Mouse (Mus musculus) hindbrain, embryonic 14.5 days (tissue): ENCODE measurements around the gene Ctnna3. TPM values are rescaled to one million over a fixed set of nuclear protein-coding genes. Genes with fewer than 3 reads are reported as not detected.

ENCODE experiments used
- ATAC-seq: fragments of 200-750 bp; cut with Nextera tagmentation; 2 replicates; pipeline ENCODE4 v1.8.0; 2017; ENCODE audit warnings: moderate number of reproducible peaks, mild to moderate bottlenecking, moderate TSS enrichment, moderate library complexity; ENCODE audit not compliant: low FRiP score
- DNase-seq: peaks from one replicate; pipeline ENCODE4 v3.0.0-alpha.2; 2015; ENCODE audit warnings: low spot score
- H3K27ac ChIP-seq: fragments of 300-500 bp; sonication (generic); 2 replicates; pipeline ENCODE4 v1.5.1; 2014; ENCODE audit warnings: mild to moderate bottlenecking, moderate library complexity
- H3K27me3 ChIP-seq: fragments of 300-500 bp; sonication (generic); 2 replicates; pipeline ENCODE4 v1.6.1; 2014; ENCODE audit warnings: mild to moderate bottlenecking, low read length, mixed read lengths; ENCODE audit not compliant: control insufficient read depth, insufficient read depth
- H3K36me3 ChIP-seq: fragments of 300-500 bp; sonication (generic); replicated peaks from 2 replicates; pipeline ENCODE4 v1.6.1; 2014; ENCODE audit not compliant: control insufficient read depth, insufficient read depth
- H3K4me1 ChIP-seq: fragments of 300-500 bp; sonication (generic); replicated peaks from 2 replicates; pipeline ENCODE4 v1.6.1; 2014; ENCODE audit warnings: antibody characterized with exemption, low read length, mixed read lengths; ENCODE audit not compliant: control insufficient read depth, insufficient read depth
- H3K4me2 ChIP-seq: fragments of 300-500 bp; sonication (generic); replicated peaks from 2 replicates; pipeline ENCODE4 v1.6.1; 2014; ENCODE audit warnings: mild to moderate bottlenecking, moderate library complexity
- H3K4me3 ChIP-seq: fragments of 300-500 bp; sonication (generic); replicated peaks from 2 replicates; pipeline ENCODE4 v1.5.1; 2014; ENCODE audit warnings: mild to moderate bottlenecking, low read length
- H3K9ac ChIP-seq: fragments of 300-500 bp; sonication (generic); 2 replicates; pipeline ENCODE4 v1.6.1; 2014
- H3K9me3 ChIP-seq: fragments of 300-500 bp; sonication (generic); 2 replicates; pipeline ENCODE4 v1.6.1; 2016; ENCODE audit warnings: low read length; ENCODE audit not compliant: control insufficient read depth
- WGBS: fragments of 180-500 bp; shearing (Covaris S2); extraction: QIAGEN DNeasy Blood & Tissue Kit; methylation state at CpG from one replicate; pipeline ENCODE4 v1.1.7; 2014; 5-methylcytosine and 5-hydroxymethylcytosine counted together
- polyA plus RNA-seq: library from polyadenylated mRNA; unstranded; fragments of >200 nt; fragmentation: Nextera tagmentation; extraction: Ambion mirVana; gene quantifications from 2 replicates; pipeline ENCODE4 v1.2.1, GENCODE M21; 2014

The Ctnna3 gene
- polyA plus RNA-seq, 1 experiment from 2014 or later = 4.1 TPM

- Histone ChIP-seq H3K27me3 (no peaks in the 10 kb centered on the region), H3K4me1 (no peaks in the 10 kb centered on the region), H3K9me3 (no peaks in the 10 kb centered on the region), H3K4me3 (no peak overlapping the region), H3K4me2 (no peak overlapping the region), H3K36me3 (no peaks in the 10 kb centered on the region), H3K9ac (no peak overlapping the region), H3K27ac (no peak overlapping the region)
- DNase-seq (no peak), ATAC-seq (no peak)
- WGBS = 45% methylated on average over 6 of the region's 6 CpGs
Observed at GRCm38 (mm10) chr10:63472473-63472872, 42.6 kb downstream of the Ctnna3 start.

- Histone ChIP-seq H3K27ac (no peak overlapping the region), H3K36me3 (no peaks in the 10 kb centered on the region), H3K4me3 (no peak overlapping the region), H3K9me3 (no peaks in the 10 kb centered on the region), H3K4me2 (no peak overlapping the region), H3K9ac (no peak overlapping the region), H3K27me3 (no peaks in the 10 kb centered on the region), H3K4me1 (no peaks in the 10 kb centered on the region)
- DNase-seq = no peak
- ATAC-seq = no peak
- WGBS = 80% methylated on average over 10 of the region's 10 CpGs
Observed at GRCm38 (mm10) chr10:63476167-63476647, 46.3 kb downstream of the Ctnna3 start.

GRCm38 (mm10) chr10:63478946-63479345 lies 49.0 kb downstream of the Ctnna3 start:
- H3K4me3 ChIP-seq = no peak overlapping the region
- ATAC-seq (no peak), DNase-seq (no peak)
- WGBS = 44% methylated on average over 2 of the region's 2 CpGs
- no peak overlapping the region for H3K9ac ChIP-seq
- no peak overlapping the region for H3K27ac ChIP-seq
- H3K4me2 ChIP-seq = no peak overlapping the region
- no peaks in the 10 kb centered on the region for H3K27me3 ChIP-seq
- no peaks in the 10 kb centered on the region for H3K36me3 ChIP-seq
- no peaks in the 10 kb centered on the region for H3K9me3 ChIP-seq
- H3K4me1 ChIP-seq = no peaks in the 10 kb centered on the region

- Histone ChIP-seq H3K4me2 (no peak overlapping the region), H3K36me3 (no peaks in the 10 kb centered on the region), H3K9ac (no peak overlapping the region), H3K27ac (no peak overlapping the region), H3K27me3 (no peaks in the 10 kb centered on the region), H3K9me3 (no peaks in the 10 kb centered on the region), H3K4me1 (no peaks in the 10 kb centered on the region), H3K4me3 (no peak overlapping the region)
- no peak for DNase-seq
- ATAC-seq = no peak
- 56% methylated on average over 5 of the region's 5 CpGs for WGBS
Observed at GRCm38 (mm10) chr10:63480066-63480465, 50.2 kb downstream of the Ctnna3 start.

GRCm38 (mm10) chr10:63488346-63488745 lies 58.4 kb downstream of the Ctnna3 start:
- no peak overlapping the region for H3K27ac ChIP-seq
- no peak overlapping the region for H3K9ac ChIP-seq
- 86% methylated on average over 7 of the region's 7 CpGs for WGBS
- no peak overlapping the region for H3K4me3 ChIP-seq
- no peak overlapping the region for H3K4me2 ChIP-seq
- H3K4me1 ChIP-seq = no peaks in the 10 kb centered on the region
- DNase-seq (no peak), ATAC-seq (no peak)
- H3K27me3 ChIP-seq = no peaks in the 10 kb centered on the region
- H3K9me3 ChIP-seq = 0 out of 2 replicates have a peak, but pooled peaks cover 8% of the 10 kb centered on the region
- H3K36me3 ChIP-seq = no peaks in the 10 kb centered on the region

GRCm38 (mm10) chr10:63523956-63524355 lies 94.1 kb downstream of the Ctnna3 start:
- H3K36me3 ChIP-seq = no peaks in the 10 kb centered on the region
- no peak overlapping the region for H3K4me3 ChIP-seq
- 80% methylated on average over 3 of the region's 3 CpGs for WGBS
- H3K27ac ChIP-seq = no peak overlapping the region
- no peaks in the 10 kb centered on the region for H3K9me3 ChIP-seq
- H3K9ac ChIP-seq = no peak overlapping the region
- no peaks in the 10 kb centered on the region for H3K4me1 ChIP-seq
- ATAC-seq (no peak), DNase-seq (no peak)
- no peaks in the 10 kb centered on the region for H3K27me3 ChIP-seq
- H3K4me2 ChIP-seq = no peak overlapping the region

GRCm38 (mm10) chr10:63526027-63526426 lies 96.1 kb downstream of the Ctnna3 start:
- Histone ChIP-seq H3K27ac (no peak overlapping the region), H3K4me3 (no peak overlapping the region), H3K36me3 (no peaks in the 10 kb centered on the region), H3K4me2 (no peak overlapping the region), H3K9ac (no peak overlapping the region), H3K4me1 (no peaks in the 10 kb centered on the region), H3K9me3 (no peaks in the 10 kb centered on the region), H3K27me3 (no peaks in the 10 kb centered on the region)
- no peak for DNase-seq
- ATAC-seq = no peak
- WGBS = 90% methylated on average over 4 of the region's 4 CpGs

- Histone ChIP-seq H3K36me3 (no peaks in the 10 kb centered on the region), H3K27ac (no peak overlapping the region), H3K9me3 (no peaks in the 10 kb centered on the region), H3K4me3 (no peak overlapping the region), H3K4me1 (no peaks in the 10 kb centered on the region), H3K9ac (no peak overlapping the region), H3K27me3 (no peaks in the 10 kb centered on the region), H3K4me2 (no peak overlapping the region)
- WGBS = 74% methylated on average over 8 of the region's 8 CpGs
- no peak for DNase-seq
- ATAC-seq = no peak
Observed at GRCm38 (mm10) chr10:63532381-63532780, 102.5 kb downstream of the Ctnna3 start.

- Histone ChIP-seq H3K36me3 (no peaks in the 10 kb centered on the region), H3K27me3 (no peaks in the 10 kb centered on the region), H3K4me3 (no peak overlapping the region), H3K27ac (no peak overlapping the region), H3K4me1 (no peaks in the 10 kb centered on the region; the same call in 1 of the 2 replicates), H3K4me2 (no peak overlapping the region), H3K9ac (no peak overlapping the region), H3K9me3 (no peaks in the 10 kb centered on the region)
- ATAC-seq (no peak), DNase-seq (no peak)
- WGBS = 12% methylated on average over 5 of the region's 5 CpGs
Observed at GRCm38 (mm10) chr10:63541754-63542153, 111.9 kb downstream of the Ctnna3 start.

GRCm38 (mm10) chr10:63542493-63542892 lies 112.6 kb downstream of the Ctnna3 start:
- 59% methylated on average over 6 of the region's 6 CpGs for WGBS
- Histone ChIP-seq H3K27me3 (no peaks in the 10 kb centered on the region), H3K4me1 (no peaks in the 10 kb centered on the region; the same call in 1 of the 2 replicates), H3K36me3 (no peaks in the 10 kb centered on the region), H3K9me3 (no peaks in the 10 kb centered on the region), H3K4me2 (no peak overlapping the region), H3K27ac (no peak overlapping the region), H3K9ac (no peak overlapping the region), H3K4me3 (no peak overlapping the region)
- no peak for ATAC-seq
- DNase-seq = no peak
